In genomic region chr6:76621499-76621898, GRCm38 (mm10) we compare ENCODE assay signal across 25 mouse cellular contexts.
"Had no signal": no experiment of that assay in that cellular context is flagged by ENCODE, and none has a peak within 500 bp of the region (broad histone marks: within the 10 kb centered on the region; RNA-seq: fewer than 3 reads in every experiment).

No protein-coding gene starts in this region.

- H3K9me3 ChIP-seq: limb, embryonic 10.5 days; limb, embryonic 12.5 days; limb, embryonic 13.5 days; limb, embryonic 15.5 days; liver, embryonic 12.5 days; liver, embryonic 15.5 days; lung, embryonic 15.5 days; megakaryocyte, embryonic 14.5 days; midbrain, embryonic 10.5 days; midbrain, embryonic 12.5 days; midbrain, embryonic 13.5 days; midbrain, embryonic 15.5 days; neural tube, embryonic 12.5 days had no signal

- DNase-seq: liver; liver, embryonic 13.5 days; liver, postnatal 0 days; lung, adult 2 months; lung, postnatal 36 days had no signal

- H3K27me3 ChIP-seq: limb, embryonic 12.5 days; limb, embryonic 13.5 days; limb, embryonic 15.5 days; liver, embryonic 12.5 days; liver, embryonic 13.5 days; liver, embryonic 15.5 days; lung, embryonic 15.5 days; megakaryocyte, embryonic 14.5 days; midbrain, embryonic 12.5 days; midbrain, embryonic 13.5 days; midbrain, embryonic 15.5 days; neural tube, embryonic 12.5 days had no signal

- H3K4me3 ChIP-seq: left cerebral cortex, adult 2 months; limb, embryonic 10.5 days; limb, embryonic 12.5 days; limb, embryonic 13.5 days; limb, embryonic 15.5 days; liver, embryonic 12.5 days; liver, embryonic 13.5 days; liver, embryonic 15.5 days; lung, embryonic 15.5 days; megakaryocyte, embryonic 14.5 days; midbrain, embryonic 10.5 days; midbrain, embryonic 12.5 days; midbrain, embryonic 13.5 days; midbrain, embryonic 15.5 days; myocyte; neural tube, embryonic 12.5 days had no signal

- H3K27ac ChIP-seq: left cerebral cortex, adult 2 months; limb, embryonic 10.5 days; limb, embryonic 12.5 days; limb, embryonic 13.5 days; limb, embryonic 15.5 days; liver, embryonic 12.5 days; liver, embryonic 13.5 days; liver, embryonic 14.5 days; liver, embryonic 15.5 days; lung, embryonic 15.5 days; macrophage; midbrain, embryonic 10.5 days; midbrain, embryonic 12.5 days; midbrain, embryonic 13.5 days; midbrain, embryonic 15.5 days; neural tube, embryonic 12.5 days had no signal

- H3K4me2 ChIP-seq: limb, embryonic 12.5 days; limb, embryonic 13.5 days; limb, embryonic 15.5 days; liver, embryonic 11.5 days; liver, embryonic 12.5 days; liver, embryonic 13.5 days; liver, embryonic 15.5 days; lung, embryonic 15.5 days; midbrain, embryonic 11.5 days; midbrain, embryonic 12.5 days; midbrain, embryonic 13.5 days; midbrain, embryonic 15.5 days; neural tube, embryonic 12.5 days had no signal

- H3K9ac ChIP-seq: limb, embryonic 12.5 days; limb, embryonic 13.5 days; limb, embryonic 15.5 days; liver, embryonic 12.5 days; liver, embryonic 13.5 days; liver, embryonic 14.5 days; liver, embryonic 15.5 days; liver, postnatal 0 days; lung, embryonic 15.5 days; midbrain, embryonic 12.5 days; midbrain, embryonic 13.5 days; midbrain, embryonic 15.5 days; neural tube, embryonic 12.5 days had no signal

- ATAC-seq: liver, embryonic 12.5 days; liver, postnatal 0 days; lung, postnatal 0 days had no signal

- H3K36me3 ChIP-seq: limb, embryonic 10.5 days; limb, embryonic 12.5 days; limb, embryonic 13.5 days; limb, embryonic 15.5 days; liver, embryonic 12.5 days; liver, embryonic 13.5 days; liver, embryonic 15.5 days; lung, embryonic 15.5 days; midbrain, embryonic 10.5 days; midbrain, embryonic 12.5 days; midbrain, embryonic 13.5 days; midbrain, embryonic 15.5 days; neural tube, embryonic 12.5 days had no signal

- H3K4me1 ChIP-seq: limb, embryonic 10.5 days; limb, embryonic 12.5 days; limb, embryonic 13.5 days; limb, embryonic 15.5 days; liver, embryonic 12.5 days; liver, embryonic 13.5 days; liver, embryonic 15.5 days; lung, embryonic 15.5 days; megakaryocyte, embryonic 14.5 days; midbrain, embryonic 15.5 days had no signal
